In genomic region chr12:111447898-111448760, GRCm38 (mm10) we compare ENCODE assay signal across 18 mouse cellular contexts. TPM values are rescaled to one million over a fixed set of nuclear protein-coding genes. Genes with fewer than 3 reads are reported as not detected.
DNase-seq lines count a peak whose midpoint lies in the region; ATAC-seq and TF ChIP-seq lines count a peak whose summit lies in the region.
"Had no signal": no experiment of that assay in that cellular context is flagged by ENCODE, and none has a peak within 500 bp of the region (broad histone marks: within the 10 kb centered on the region; RNA-seq: fewer than 3 reads in every experiment).

No protein-coding gene starts in this region.

- TF ChIP-seq CTCF in hindbrain, postnatal 0 days (IDR thresholded peaks at IDR 0.05; ENCODE audit: low read depth) = no peak
- TF ChIP-seq CTCF in bone marrow macrophage, adult 2 months (IDR thresholded peaks at IDR 0.05; ENCODE audit: low read depth, low read length) = no peak
- TF ChIP-seq CTCF in left cerebral cortex, adult 2 months (IDR thresholded peaks at IDR 0.05) = no peak

- H3K27me3 ChIP-seq in hindbrain, embryonic 10.5 days (ENCODE audit: insufficient read depth, poor library complexity, severe bottlenecking) = peaks cover 99% of the 10 kb centered on the region
- H3K27me3 ChIP-seq in hindbrain, postnatal 0 days (ENCODE audit: insufficient read depth, low read length) = peaks cover 70% of the 10 kb centered on the region
- H3K27me3 ChIP-seq in embryonic facial prominence, embryonic 14.5 days (replicated peaks; ENCODE audit: control insufficient read depth, insufficient read depth, low read length) = peaks cover 78% of the 10 kb centered on the region
- H3K27me3 ChIP-seq in limb, embryonic 10.5 days (ENCODE audit: low read depth, poor library complexity, severe bottlenecking) = peaks cover 100% of the 10 kb centered on the region

- no peak overlapping the region for H3K9ac ChIP-seq in hindbrain, postnatal 0 days (replicated peaks; ENCODE audit: low read length)
- no peak overlapping the region for H3K9ac ChIP-seq in embryonic facial prominence, embryonic 14.5 days (ENCODE audit: low read depth, low read length)

- 18% methylated on average over 22 of the region's 22 CpGs for WGBS in hindbrain, embryonic 10.5 days
- WGBS in hindbrain, postnatal 0 days = 25% methylated on average over 22 of the region's 22 CpGs
- WGBS in embryonic facial prominence, embryonic 14.5 days = 17% methylated on average over 21 of the region's 22 CpGs
- WGBS in limb, embryonic 10.5 days = 12% methylated on average over 22 of the region's 22 CpGs

- H3K4me1 ChIP-seq in hindbrain, embryonic 10.5 days (replicated peaks) = peaks cover 70% of the 10 kb centered on the region
- peaks cover 4% of the 10 kb centered on the region; the same call in 1 of the 2 replicates for H3K4me1 ChIP-seq in hindbrain, postnatal 0 days (ENCODE audit: insufficient read depth, low read length)
- peaks cover 65% of the 10 kb centered on the region for H3K4me1 ChIP-seq in bone marrow macrophage, adult 2 months (ENCODE audit: control insufficient read depth, insufficient read depth, low read length)
- H3K4me1 ChIP-seq in embryonic facial prominence, embryonic 14.5 days (ENCODE audit: control insufficient read depth, insufficient read depth, low read length) = peaks cover 15% of the 10 kb centered on the region
- peaks cover 63% of the 10 kb centered on the region for H3K4me1 ChIP-seq in limb, embryonic 10.5 days

- H3K27ac ChIP-seq in hindbrain, embryonic 10.5 days = no peak overlapping the region
- no peak overlapping the region for H3K27ac ChIP-seq in hindbrain, postnatal 0 days
- H3K27ac ChIP-seq in bone marrow macrophage, adult 2 months (ENCODE audit: insufficient read depth, low read depth, low read length) = peak overlapping the region; percentile 80
- peak overlapping the region; percentile 59 for H3K27ac ChIP-seq in embryonic facial prominence, embryonic 14.5 days (replicated peaks; ENCODE audit: low read depth, low read length)
- H3K27ac ChIP-seq in limb, embryonic 10.5 days = no peak overlapping the region
- H3K27ac ChIP-seq in left cerebral cortex, adult 2 months = no peak overlapping the region

- no peak for ATAC-seq in hindbrain, postnatal 0 days
- ATAC-seq in embryonic facial prominence, embryonic 14.5 days (ENCODE audit: low read depth) = peak; percentile 56; the same call in 1 of the 2 replicates
- ATAC-seq: intestine, embryonic 16.5 days had no signal

- no peaks in the 10 kb centered on the region for H3K36me3 ChIP-seq in hindbrain, embryonic 10.5 days
- H3K36me3 ChIP-seq in hindbrain, postnatal 0 days (ENCODE audit: insufficient read depth, low read length) = no peaks in the 10 kb centered on the region
- no peaks in the 10 kb centered on the region for H3K36me3 ChIP-seq in embryonic facial prominence, embryonic 14.5 days (ENCODE audit: control insufficient read depth, insufficient read depth, low read length)
- no peaks in the 10 kb centered on the region for H3K36me3 ChIP-seq in limb, embryonic 10.5 days

- no peak for DNase-seq in hindbrain, embryonic 10.5 days (ENCODE audit: low spot score)
- DNase-seq in hindbrain, postnatal 0 days (ENCODE audit: low spot score) = no peak
- no peak for DNase-seq in embryonic facial prominence, embryonic 14.5 days (ENCODE audit: low spot score)
- DNase-seq in limb, embryonic 10.5 days (ENCODE audit: low spot score) = no peak
- DNase-seq in left cerebral cortex, adult 2 months (ENCODE audit: extremely low spot score in 1 of 2, low spot score in 2 of 2) = no peak
- DNase-seq in lung, postnatal 25 days (ENCODE audit: low spot score) = no peak
- DNase-seq: adrenal gland, postnatal 25 days; cerebellum, postnatal 25 days; layer of hippocampus, postnatal 36 days; lung, adult 2 months; thymus, adult 18-20 months had no signal

- H3K4me2 ChIP-seq in hindbrain, postnatal 0 days (ENCODE audit: low read depth, low read length) = no peak overlapping the region
- no peak overlapping the region for H3K4me2 ChIP-seq in embryonic facial prominence, embryonic 14.5 days (ENCODE audit: low read depth, low read length)
- H3K4me2 ChIP-seq: midbrain, embryonic 11.5 days had no signal

- H3K4me3 ChIP-seq in hindbrain, embryonic 10.5 days = 0 out of 2 replicates have a peak overlapping the region, but pooled peaks have one; percentile 5
- H3K4me3 ChIP-seq in hindbrain, postnatal 0 days (ENCODE audit: low read length) = no peak overlapping the region
- no peak overlapping the region for H3K4me3 ChIP-seq in bone marrow macrophage, adult 2 months (ENCODE audit: insufficient read depth, low read length)
- no peak overlapping the region for H3K4me3 ChIP-seq in embryonic facial prominence, embryonic 14.5 days (ENCODE audit: low read depth, low read length)
- H3K4me3 ChIP-seq in limb, embryonic 10.5 days = 0 out of 2 replicates have a peak overlapping the region, but pooled peaks have one; percentile 18
- H3K4me3 ChIP-seq in left cerebral cortex, adult 2 months = no peak overlapping the region
- H3K4me3 ChIP-seq: erythroblast, embryonic 14.5 days; heart, adult 2 months had no signal

- no peak for TF ChIP-seq POLR2A in bone marrow macrophage, adult 2 months (IDR thresholded peaks at IDR 0.05; ENCODE audit: borderline replicate concordance, low read depth, low read length)

- H3K9me3 ChIP-seq in hindbrain, embryonic 10.5 days = no peaks in the 10 kb centered on the region
- no peaks in the 10 kb centered on the region for H3K9me3 ChIP-seq in hindbrain, postnatal 0 days (ENCODE audit: low read length)
- no peaks in the 10 kb centered on the region for H3K9me3 ChIP-seq in embryonic facial prominence, embryonic 14.5 days (ENCODE audit: control insufficient read depth, low read length)
- no peaks in the 10 kb centered on the region for H3K9me3 ChIP-seq in limb, embryonic 10.5 days (replicated peaks)

- intact Hi-C loops in left cerebral cortex, adult 2 months (cut with DNase I) = no loop called here

RNA-seq across cellular contexts. Expression of gene Tnfaip2, which starts 5.9 kb away (rescaled TPM):
- 3.0 and 3.2 TPM in 2 replicates for polyA plus RNA-seq in hindbrain, embryonic 10.5 days (2016; fragmentation: Nextera tagmentation; extraction: Ambion mirVana)
- 0.14 and 1.4 TPM in 2 replicates for total RNA-seq in hindbrain, postnatal 0 days (2014; rRNA removed)
- 0.99 and 1.7 TPM in 2 replicates for polyA plus RNA-seq in hindbrain, postnatal 0 days (2015; fragmentation: Nextera tagmentation; extraction: Ambion mirVana)
- 300 and 304 TPM in 2 replicates for polyA plus RNA-seq in bone marrow macrophage, adult 2 months (2012; ENCODE audit: insufficient read depth, insufficient read length, missing spikeins)
- polyA plus RNA-seq in embryonic facial prominence, embryonic 14.5 days (2014; fragmentation: Nextera tagmentation; extraction: Ambion mirVana) = 9.8 and 11.7 TPM in 2 replicates
- polyA plus RNA-seq in limb, embryonic 10.5 days (2016; fragmentation: Nextera tagmentation; extraction: Ambion mirVana) = 4.3 and 6.0 TPM in 2 replicates
- under 1 TPM; 0.82 to 0.84 TPM for total RNA-seq in left cerebral cortex, adult 2 months (2021)

RNA-seq across cellular contexts. Expression of gene Exoc3l4, which starts 31.3 kb away (rescaled TPM):
- polyA plus RNA-seq in hindbrain, embryonic 10.5 days (2016; fragmentation: Nextera tagmentation; extraction: Ambion mirVana) = 4.7 and 5.4 TPM in 2 replicates
- total RNA-seq in hindbrain, postnatal 0 days (2014; rRNA removed) = 0.99 and 2.9 TPM in 2 replicates
- 1.7 and 2.3 TPM in 2 replicates for polyA plus RNA-seq in hindbrain, postnatal 0 days (2015; fragmentation: Nextera tagmentation; extraction: Ambion mirVana)
- polyA plus RNA-seq in bone marrow macrophage, adult 2 months (2012; ENCODE audit: insufficient read depth, insufficient read length, missing spikeins) = 7.8 and 8.0 TPM in 2 replicates
- 8.7 and 9.4 TPM in 2 replicates for polyA plus RNA-seq in embryonic facial prominence, embryonic 14.5 days (2014; fragmentation: Nextera tagmentation; extraction: Ambion mirVana)
- polyA plus RNA-seq in limb, embryonic 10.5 days (2016; fragmentation: Nextera tagmentation; extraction: Ambion mirVana) = 5.1 and 6.5 TPM in 2 replicates
- under 1 TPM; 0.54 to 0.96 TPM for total RNA-seq in left cerebral cortex, adult 2 months (2021)

RNA-seq across cellular contexts. Expression of gene Gm266, which starts 37.5 kb away (rescaled TPM):
- polyA plus RNA-seq in hindbrain, embryonic 10.5 days (2016; fragmentation: Nextera tagmentation; extraction: Ambion mirVana) = 11.6 and 14.1 TPM in 2 replicates
- 11.5 and 22.1 TPM in 2 replicates for total RNA-seq in hindbrain, postnatal 0 days (2014; rRNA removed)
- 11.8 TPM in 2 replicates for polyA plus RNA-seq in hindbrain, postnatal 0 days (2015; fragmentation: Nextera tagmentation; extraction: Ambion mirVana)
- polyA plus RNA-seq in bone marrow macrophage, adult 2 months (2012; ENCODE audit: insufficient read depth, insufficient read length, missing spikeins) = not detected in 2 replicates
- 24.4 and 25.3 TPM in 2 replicates for polyA plus RNA-seq in embryonic facial prominence, embryonic 14.5 days (2014; fragmentation: Nextera tagmentation; extraction: Ambion mirVana)
- polyA plus RNA-seq in limb, embryonic 10.5 days (2016; fragmentation: Nextera tagmentation; extraction: Ambion mirVana) = 11.4 and 13.7 TPM in 2 replicates
- 1 to 10 TPM; 3.1 to 3.3 TPM for total RNA-seq in left cerebral cortex, adult 2 months (2021)
- total RNA-seq: adrenal gland, postnatal 25 days; MEL had no signal
- polyA plus RNA-seq: erythroblast, embryonic 14.5 days had no signal

RNA-seq across cellular contexts. Expression of gene Lbhd2, which starts 41.5 kb away (rescaled TPM):
- 0.25 TPM in 1 of 2 replicates, not detected in the other for polyA plus RNA-seq in hindbrain, embryonic 10.5 days (2016; fragmentation: Nextera tagmentation; extraction: Ambion mirVana)
- 4.3 and 11.8 TPM in 2 replicates for total RNA-seq in hindbrain, postnatal 0 days (2014; rRNA removed)
- 6.0 and 7.8 TPM in 2 replicates for polyA plus RNA-seq in hindbrain, postnatal 0 days (2015; fragmentation: Nextera tagmentation; extraction: Ambion mirVana)
- polyA plus RNA-seq in bone marrow macrophage, adult 2 months (2012; ENCODE audit: insufficient read depth, insufficient read length, missing spikeins) = not detected in 2 replicates
- 5.5 and 5.8 TPM in 2 replicates for polyA plus RNA-seq in embryonic facial prominence, embryonic 14.5 days (2014; fragmentation: Nextera tagmentation; extraction: Ambion mirVana)
- not detected in 2 replicates for polyA plus RNA-seq in limb, embryonic 10.5 days (2016; fragmentation: Nextera tagmentation; extraction: Ambion mirVana)
- total RNA-seq in left cerebral cortex, adult 2 months (2021) = 1 to 10 TPM; 1.3 to 2.8 TPM
- total RNA-seq: heart, adult 2 months; MEL had no signal
- polyA plus RNA-seq: erythroblast, embryonic 14.5 days; heart, adult 2 months; hindbrain, embryonic 11.5 days; lung, adult 2 months; midbrain, embryonic 11.5 days had no signal

Comparison
In these comparisons a context has a peak if more than half of its experiments do, and no peak if none do; other contexts are left out.
1. H3K4me3 ChIP-seq: peak in hindbrain, embryonic 10.5 days (single experiment) and limb, embryonic 10.5 days (single experiment); none in hindbrain, postnatal 0 days (single experiment), bone marrow macrophage, adult 2 months (single experiment), embryonic facial prominence, embryonic 14.5 days (single experiment) and left cerebral cortex, adult 2 months (single experiment).
2. H3K27ac ChIP-seq: peak in bone marrow macrophage, adult 2 months (single experiment) and embryonic facial prominence, embryonic 14.5 days (single experiment); none in hindbrain, embryonic 10.5 days (single experiment), hindbrain, postnatal 0 days (single experiment), limb, embryonic 10.5 days (single experiment) and left cerebral cortex, adult 2 months (single experiment).
3. RNA of gene Tnfaip2, which starts 5.9 kb away (polyA plus RNA-seq): 300 to 304 TPM in bone marrow macrophage, adult 2 months; 9.8 to 11.7 TPM in embryonic facial prominence, embryonic 14.5 days, 4.3 to 6.0 TPM in limb, embryonic 10.5 days, 3.0 to 3.2 TPM in hindbrain, embryonic 10.5 days and 0.99 to 1.7 TPM in hindbrain, postnatal 0 days; every median in the first group is over 10 times any median in the second.
4. RNA of gene Gm266, which starts 37.5 kb away (polyA plus RNA-seq): 24.4 to 25.3 TPM in embryonic facial prominence, embryonic 14.5 days, 11.4 to 13.7 TPM in limb, embryonic 10.5 days, 11.8 TPM in hindbrain, postnatal 0 days and 11.6 to 14.1 TPM in hindbrain, embryonic 10.5 days; not detected in bone marrow macrophage, adult 2 months; every median in the first group is over 10 times any median in the second.